Mouse (Mus musculus): Measurements from ENCODE around the gene Cpxm2. TPM values are rescaled to one million over a fixed set of nuclear protein-coding genes. Genes with fewer than 3 reads are reported as not detected.

The Cpxm2 gene
- polyA plus RNA-seq, 1 experiment from 2014 or later = 0.96 TPM

DNA sequence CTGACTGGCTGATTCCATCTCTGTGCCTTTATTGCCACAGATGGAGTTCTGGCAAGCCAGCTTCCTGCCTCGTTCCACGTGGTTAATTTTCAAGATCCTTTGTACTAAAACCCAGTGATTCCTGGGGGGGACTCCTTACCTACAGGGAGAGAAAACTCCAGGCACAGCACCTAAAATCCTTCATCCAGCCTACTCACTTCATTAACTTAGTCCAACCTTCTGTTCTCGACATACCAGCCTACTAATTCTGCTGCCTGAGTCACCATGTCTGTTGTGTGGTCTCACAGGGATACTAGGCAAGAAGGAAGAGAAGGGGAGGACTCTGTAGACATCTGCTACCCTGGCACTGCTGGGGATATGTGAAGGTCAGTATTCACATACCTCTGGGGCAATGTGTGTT is 80.0 kb downstream of the Cpxm2 start:
- Histone ChIP-seq H3K27me3 (no peaks in the 10 kb centered on the region), H3K4me3 (no peak overlapping the region), H3K4me1 (no peaks in the 10 kb centered on the region), H3K36me3 (no peaks in the 10 kb centered on the region), H3K27ac (no peak overlapping the region), H3K9me3 (no peaks in the 10 kb centered on the region), H3K9ac (no peak overlapping the region), H3K4me2 (no peak overlapping the region)
- no peak for ATAC-seq (ENCODE audit: borderline replicate concordance, extremely low read depth, low FRiP score, low TSS enrichment)
- 65% methylated on average over 3 of the region's 3 CpGs for WGBS

DNA sequence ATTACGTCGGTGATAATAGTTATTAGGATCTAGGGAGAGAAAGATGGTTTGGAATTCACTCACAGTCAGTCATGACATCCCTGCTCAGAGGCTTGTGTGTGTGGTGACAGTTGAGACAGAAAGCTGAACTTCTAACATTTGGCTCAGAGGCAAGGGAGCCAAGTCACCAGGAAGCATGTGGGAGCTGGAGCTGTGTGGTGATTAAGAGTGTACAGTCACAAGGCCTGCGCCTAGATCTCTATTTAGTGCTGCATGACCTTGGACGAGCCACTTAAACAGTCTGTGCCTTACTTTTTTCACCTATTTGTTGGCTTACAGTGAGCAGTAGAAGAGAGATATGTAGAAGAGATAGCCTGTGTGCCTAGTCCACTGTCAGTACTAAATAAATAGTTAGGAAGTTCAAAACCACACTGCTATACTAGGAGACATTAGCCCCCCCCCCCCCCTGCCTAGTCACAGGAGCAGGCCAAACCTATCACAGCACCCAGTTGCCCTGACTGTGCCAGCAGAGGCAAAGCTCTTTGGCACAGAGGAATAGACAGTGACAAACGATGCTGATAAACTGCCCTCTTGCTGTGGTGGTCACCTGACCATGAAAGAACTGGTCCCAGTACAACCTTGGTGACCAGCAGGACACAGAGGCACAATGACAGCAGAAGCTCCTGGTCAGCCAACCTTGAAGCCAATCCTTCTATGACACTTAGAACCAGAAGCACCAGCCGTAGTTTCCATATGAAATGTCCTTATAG is 83.5 kb downstream of the Cpxm2 start:
- H3K36me3 ChIP-seq = no peaks in the 10 kb centered on the region
- H3K9ac ChIP-seq = no peak overlapping the region
- H3K9me3 ChIP-seq = no peaks in the 10 kb centered on the region
- H3K27me3 ChIP-seq = no peaks in the 10 kb centered on the region
- WGBS = 77% methylated on average over 6 of the region's 6 CpGs
- no peak overlapping the region for H3K4me2 ChIP-seq
- H3K4me3 ChIP-seq = no peak overlapping the region
- H3K27ac ChIP-seq = no peak overlapping the region
- no peaks in the 10 kb centered on the region for H3K4me1 ChIP-seq
- no peak for ATAC-seq (ENCODE audit: borderline replicate concordance, extremely low read depth, low FRiP score, low TSS enrichment)

DNA sequence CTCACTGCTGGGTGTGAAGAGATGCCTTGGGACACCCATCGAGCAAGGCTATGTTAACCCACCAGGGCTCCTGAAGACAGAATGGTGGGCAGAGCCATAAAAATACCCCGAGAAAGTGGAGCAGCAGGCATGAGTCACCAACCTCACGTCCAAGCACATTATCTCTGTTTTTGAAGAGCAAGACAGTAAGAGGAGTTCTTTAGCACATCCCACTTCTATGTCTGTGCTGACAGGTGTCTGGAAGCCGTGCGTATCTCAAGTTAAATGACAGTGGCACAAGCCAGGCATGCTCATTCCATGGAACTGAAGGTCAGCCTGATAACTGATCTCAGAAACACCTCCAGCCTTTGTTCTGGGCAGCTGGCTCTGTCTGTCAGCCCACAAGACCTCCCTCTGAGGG is 86.6 kb downstream of the Cpxm2 start:
- no peaks in the 10 kb centered on the region for H3K36me3 ChIP-seq
- ATAC-seq (ENCODE audit: borderline replicate concordance, extremely low read depth, low FRiP score, low TSS enrichment) = no peak
- no peak overlapping the region for H3K4me2 ChIP-seq
- H3K9ac ChIP-seq = no peak overlapping the region
- H3K9me3 ChIP-seq = no peaks in the 10 kb centered on the region
- no peak overlapping the region for H3K27ac ChIP-seq
- H3K4me3 ChIP-seq = no peak overlapping the region
- 65% methylated on average over 5 of the region's 5 CpGs for WGBS
- H3K27me3 ChIP-seq = no peaks in the 10 kb centered on the region
- H3K4me1 ChIP-seq = no peaks in the 10 kb centered on the region

DNA sequence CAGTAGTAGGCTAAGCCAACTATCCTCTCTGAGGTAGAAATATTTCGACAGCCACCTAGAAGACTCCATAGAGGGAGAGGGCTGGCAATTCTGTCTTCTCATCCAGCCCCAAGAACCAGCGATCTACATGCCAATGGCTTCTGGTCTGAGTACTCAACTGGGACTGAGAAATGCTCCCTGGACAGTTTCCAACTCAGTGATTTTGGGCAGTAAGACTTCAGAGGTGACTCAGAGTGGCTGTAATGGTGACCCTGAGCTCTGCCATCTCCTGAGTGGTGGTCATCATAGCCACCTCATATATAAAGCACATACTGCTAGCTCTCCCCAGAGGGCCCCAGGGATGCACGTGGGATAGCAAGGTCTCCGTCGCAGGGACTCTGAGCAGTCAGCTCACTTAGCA is 87.0 kb downstream of the Cpxm2 start:
- H3K27ac ChIP-seq = no peak overlapping the region
- H3K9ac ChIP-seq = no peak overlapping the region
- H3K4me1 ChIP-seq = no peaks in the 10 kb centered on the region
- ATAC-seq (ENCODE audit: borderline replicate concordance, extremely low read depth, low FRiP score, low TSS enrichment) = no peak
- 74% methylated on average over 5 of the region's 5 CpGs for WGBS
- H3K9me3 ChIP-seq = no peaks in the 10 kb centered on the region
- H3K4me3 ChIP-seq = no peak overlapping the region
- no peak overlapping the region for H3K4me2 ChIP-seq
- H3K36me3 ChIP-seq = no peaks in the 10 kb centered on the region
- no peaks in the 10 kb centered on the region for H3K27me3 ChIP-seq

DNA sequence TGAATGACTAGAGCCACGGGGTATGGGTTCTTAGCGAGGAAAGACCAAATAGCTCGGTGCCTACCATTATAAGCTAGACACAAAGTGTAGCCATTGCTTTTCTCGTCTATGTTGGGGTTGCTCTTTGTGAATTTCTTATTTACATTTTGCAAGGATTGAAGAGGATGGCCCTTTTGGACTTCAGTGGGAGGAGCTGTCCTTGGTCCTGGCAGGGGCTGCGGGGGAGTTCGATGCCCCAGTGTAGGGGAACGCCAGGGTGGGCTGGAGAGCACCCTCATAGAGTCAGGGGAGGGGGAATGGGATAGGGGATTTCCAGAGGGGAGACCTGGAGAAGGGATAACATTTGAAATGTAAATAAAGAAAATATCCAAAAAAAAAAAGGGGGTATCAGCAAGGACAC is 94.4 kb downstream of the Cpxm2 start:
- no peaks in the 10 kb centered on the region for H3K4me1 ChIP-seq
- WGBS = 62% methylated on average over 7 of the region's 7 CpGs
- no peak for ATAC-seq (ENCODE audit: borderline replicate concordance, extremely low read depth, low FRiP score, low TSS enrichment)
- no peaks in the 10 kb centered on the region for H3K36me3 ChIP-seq
- no peak overlapping the region for H3K4me2 ChIP-seq
- H3K27ac ChIP-seq = no peak overlapping the region
- no peak overlapping the region for H3K9ac ChIP-seq
- H3K9me3 ChIP-seq = no peaks in the 10 kb centered on the region
- no peak overlapping the region for H3K4me3 ChIP-seq
- no peaks in the 10 kb centered on the region for H3K27me3 ChIP-seq

DNA sequence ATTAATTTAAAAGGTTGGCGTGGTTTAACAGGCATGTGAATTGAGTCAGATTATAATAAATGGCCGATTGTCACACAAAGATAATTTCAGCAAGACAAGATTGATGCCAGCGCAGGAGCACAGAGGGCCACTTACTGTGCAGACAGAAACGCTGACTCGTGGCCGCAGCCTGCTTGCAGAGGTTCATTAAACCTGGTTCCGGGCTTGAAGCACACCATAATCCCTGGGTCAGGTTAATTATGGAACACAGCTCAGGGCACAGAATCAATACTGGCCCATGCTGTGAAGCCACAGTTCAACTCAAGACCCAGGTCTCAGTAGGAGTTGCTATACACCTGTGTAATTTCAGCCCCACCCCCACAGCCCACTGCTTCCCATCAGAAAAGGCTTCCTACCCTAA is 98.0 kb downstream of the Cpxm2 start:
- Histone ChIP-seq H3K4me2 (no peak overlapping the region), H3K27ac (no peak overlapping the region), H3K4me3 (no peak overlapping the region), H3K27me3 (no peaks in the 10 kb centered on the region), H3K36me3 (no peaks in the 10 kb centered on the region), H3K9ac (no peak overlapping the region), H3K4me1 (no peaks in the 10 kb centered on the region), H3K9me3 (no peaks in the 10 kb centered on the region)
- 70% methylated on average over 7 of the region's 7 CpGs for WGBS
- no peak for ATAC-seq (ENCODE audit: borderline replicate concordance, extremely low read depth, low FRiP score, low TSS enrichment)

DNA sequence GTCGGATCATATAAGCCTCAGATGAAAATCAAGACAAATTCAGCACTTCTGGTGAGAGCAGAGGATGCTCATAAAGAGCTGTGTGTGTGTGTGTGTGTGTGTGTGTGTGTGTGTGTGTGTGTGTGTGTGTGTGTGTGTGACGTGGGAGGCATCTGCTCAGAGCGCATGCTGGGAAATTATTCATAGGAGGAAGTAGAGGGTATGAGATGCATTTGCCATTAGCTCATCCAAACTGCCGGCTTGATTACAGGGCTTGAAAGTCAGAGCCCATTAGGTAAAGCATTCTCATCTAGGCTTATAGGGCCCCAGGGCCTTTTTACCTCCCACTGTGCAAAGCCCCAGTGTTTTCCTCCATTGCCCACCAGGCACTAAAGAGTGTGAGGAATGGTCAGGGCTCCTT is 107.9 kb downstream of the Cpxm2 start:
- H3K4me3 ChIP-seq = no peak overlapping the region
- H3K4me1 ChIP-seq = no peaks in the 10 kb centered on the region
- no peaks in the 10 kb centered on the region for H3K36me3 ChIP-seq
- no peaks in the 10 kb centered on the region for H3K27me3 ChIP-seq
- no peaks in the 10 kb centered on the region for H3K9me3 ChIP-seq
- no peak for ATAC-seq (ENCODE audit: borderline replicate concordance, extremely low read depth, low FRiP score, low TSS enrichment)
- no peak overlapping the region for H3K9ac ChIP-seq
- WGBS = 33% methylated on average over 2 of the region's 4 CpGs
- no peak overlapping the region for H3K27ac ChIP-seq
- no peak overlapping the region for H3K4me2 ChIP-seq

DNA sequence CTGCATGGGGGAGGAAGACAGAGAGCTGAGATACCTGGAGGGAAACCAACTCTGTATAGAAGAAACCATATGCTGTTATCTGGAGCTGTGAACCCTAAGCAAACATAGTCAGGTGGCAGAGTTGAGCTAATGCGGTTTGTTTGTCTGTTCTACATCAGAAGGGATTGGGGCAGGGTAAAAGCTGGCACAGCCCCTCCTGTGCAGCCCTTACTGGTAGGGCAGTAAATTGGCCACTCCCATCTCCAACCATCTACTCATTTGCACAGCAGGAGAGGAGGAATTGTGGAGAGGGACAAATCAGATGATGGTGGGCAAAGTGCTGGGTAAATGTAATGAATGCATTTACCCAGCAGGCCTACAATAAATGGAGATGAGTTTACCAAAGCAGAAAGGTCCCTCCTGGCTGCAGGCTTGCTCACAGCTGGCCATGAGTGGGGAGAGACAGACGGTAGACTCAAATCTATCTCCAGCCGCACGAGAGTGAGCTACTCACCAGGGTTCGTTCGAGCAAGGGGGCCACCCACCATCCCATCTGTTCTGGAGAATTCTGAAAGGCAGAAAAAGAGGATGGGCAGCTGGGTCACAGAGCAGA is 122.5 kb downstream of the Cpxm2 start:
- 47% methylated on average over 6 of the region's 6 CpGs for WGBS

DNA sequence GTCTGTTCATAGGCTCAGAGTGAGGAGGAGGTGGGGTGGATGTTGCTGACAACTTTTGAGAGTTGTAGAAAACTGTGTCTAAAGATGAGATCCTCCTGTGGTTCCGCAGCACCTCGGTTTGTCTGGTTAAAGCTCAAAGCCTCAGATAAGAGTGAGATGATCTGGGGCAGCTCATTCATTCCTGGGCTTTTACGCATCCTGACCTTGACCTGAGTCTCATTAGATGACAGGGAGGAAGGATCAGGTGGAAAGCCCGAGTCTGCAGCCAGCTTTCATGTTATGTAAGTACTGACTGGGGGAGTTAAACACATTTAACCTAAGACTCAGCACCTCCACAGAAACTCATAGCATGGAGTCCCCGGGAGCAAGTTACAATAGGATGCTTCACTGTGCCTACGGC is 127.9 kb downstream of the Cpxm2 start:
- Histone ChIP-seq H3K4me1 (no peaks in the 10 kb centered on the region), H3K4me3 (no peak overlapping the region), H3K36me3 (no peaks in the 10 kb centered on the region), H3K4me2 (no peak overlapping the region), H3K9me3 (no peaks in the 10 kb centered on the region), H3K27ac (no peak overlapping the region), H3K9ac (no peak overlapping the region), H3K27me3 (no peaks in the 10 kb centered on the region)
- WGBS = 38% methylated on average over 6 of the region's 6 CpGs
- no peak for ATAC-seq (ENCODE audit: borderline replicate concordance, extremely low read depth, low FRiP score, low TSS enrichment)

More for the DNA sequence above, 122.5 kb downstream of the Cpxm2 start:
- Histone ChIP-seq H3K36me3 (no peaks in the 10 kb centered on the region), H3K27me3 (no peaks in the 10 kb centered on the region), H3K27ac (no peak overlapping the region), H3K9ac (no peak overlapping the region), H3K4me2 (no peak overlapping the region), H3K4me3 (no peak overlapping the region), H3K9me3 (no peaks in the 10 kb centered on the region), H3K4me1 (no peaks in the 10 kb centered on the region)
- ATAC-seq (ENCODE audit: borderline replicate concordance, extremely low read depth, low FRiP score, low TSS enrichment) = no peak

DNA sequence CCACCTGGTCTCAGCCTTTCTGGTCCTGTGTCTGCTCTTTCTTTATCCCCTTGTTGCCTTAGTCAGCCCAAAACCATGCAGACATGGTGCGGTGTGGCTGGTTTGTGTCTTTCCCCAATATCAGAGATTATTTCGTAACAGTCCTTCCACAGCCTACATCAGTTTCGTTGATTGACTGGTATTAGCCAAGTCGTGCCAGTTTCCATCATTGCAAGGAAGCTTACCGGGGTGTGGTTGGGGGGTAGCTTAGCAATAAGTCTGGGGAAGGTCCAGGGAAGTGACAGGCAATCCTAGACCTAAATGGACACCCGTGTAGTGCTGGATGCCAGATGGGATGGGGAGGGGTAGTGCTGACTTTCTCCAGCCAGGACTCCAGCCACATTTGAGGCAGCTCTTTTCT is 128.9 kb downstream of the Cpxm2 start:
- no peak overlapping the region for H3K9ac ChIP-seq
- no peak for ATAC-seq (ENCODE audit: borderline replicate concordance, extremely low read depth, low FRiP score, low TSS enrichment)
- H3K27me3 ChIP-seq = no peaks in the 10 kb centered on the region
- H3K4me2 ChIP-seq = no peak overlapping the region
- WGBS = 62% methylated on average over 6 of the region's 6 CpGs
- H3K27ac ChIP-seq = no peak overlapping the region
- H3K4me1 ChIP-seq = no peaks in the 10 kb centered on the region
- no peaks in the 10 kb centered on the region for H3K9me3 ChIP-seq
- H3K4me3 ChIP-seq = no peak overlapping the region
- H3K36me3 ChIP-seq = no peaks in the 10 kb centered on the region

DNA sequence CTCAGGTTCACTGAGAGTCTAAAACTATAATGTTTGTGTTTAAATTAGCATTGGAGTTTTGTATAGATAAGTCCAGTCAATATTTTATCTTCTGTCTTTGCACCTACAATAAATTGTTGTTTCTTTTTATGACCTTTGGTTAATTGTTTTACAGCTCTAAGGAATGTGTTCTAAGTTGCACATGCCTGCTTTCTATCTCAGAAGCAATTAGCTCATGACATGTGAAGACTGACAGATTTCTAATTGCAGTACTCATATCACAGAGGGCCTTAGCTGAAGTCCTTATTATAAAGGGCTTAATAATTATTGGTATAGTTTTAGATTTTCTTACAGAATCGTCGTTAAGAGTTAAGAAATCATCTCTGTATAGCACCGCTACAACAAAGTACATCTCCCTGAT is 138.6 kb downstream of the Cpxm2 start:
- no peak overlapping the region for H3K27ac ChIP-seq
- H3K4me1 ChIP-seq = no peaks in the 10 kb centered on the region
- no peak overlapping the region for H3K9ac ChIP-seq
- no peak overlapping the region for H3K4me3 ChIP-seq
- WGBS = 80% methylated on average over 3 of the region's 3 CpGs
- H3K9me3 ChIP-seq = no peaks in the 10 kb centered on the region
- no peaks in the 10 kb centered on the region for H3K27me3 ChIP-seq
- no peaks in the 10 kb centered on the region for H3K36me3 ChIP-seq
- no peak overlapping the region for H3K4me2 ChIP-seq
- no peak for ATAC-seq (ENCODE audit: borderline replicate concordance, extremely low read depth, low FRiP score, low TSS enrichment)

DNA sequence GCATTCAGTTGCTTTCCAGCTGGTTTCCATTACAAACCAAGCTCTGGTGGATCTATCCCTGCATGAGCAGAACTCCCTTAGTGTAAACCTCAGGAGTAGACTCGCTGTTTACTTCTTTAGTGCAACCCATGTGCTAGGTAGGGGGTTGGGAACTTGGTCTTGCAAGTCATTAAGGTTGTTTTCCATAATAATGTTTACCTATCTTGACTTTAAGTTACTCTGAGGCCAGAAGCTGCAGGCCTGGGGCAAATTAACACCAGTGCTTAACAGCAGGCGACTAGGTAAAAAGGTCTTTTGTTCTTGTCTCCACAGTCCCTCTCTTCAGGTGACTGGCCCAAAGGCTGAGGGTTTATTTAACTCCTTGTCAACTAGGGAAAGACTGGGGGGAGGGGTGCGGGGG is 139.3 kb downstream of the Cpxm2 start:
- Histone ChIP-seq H3K9ac (no peak overlapping the region), H3K4me2 (no peak overlapping the region), H3K4me1 (no peaks in the 10 kb centered on the region), H3K36me3 (no peaks in the 10 kb centered on the region), H3K27me3 (no peaks in the 10 kb centered on the region), H3K27ac (no peak overlapping the region), H3K4me3 (no peak overlapping the region), H3K9me3 (no peaks in the 10 kb centered on the region)
- 8% methylated on average over 3 of the region's 3 CpGs for WGBS
- ATAC-seq (ENCODE audit: borderline replicate concordance, extremely low read depth, low FRiP score, low TSS enrichment) = no peak
